Mouse (Mus musculus) thymus, adult 2 months (tissue): ENCODE measurements around the gene Ptn.

Experiments
- CTCF ChIP-seq: fragments of 200-500 bp; IDR thresholded peaks from 2 replicates; pipeline ENCODE4 v1.5.1; 2012; ENCODE audit warnings: mild to moderate bottlenecking, control low read depth, low read length, moderate library complexity, borderline replicate concordance; ENCODE audit not compliant: control insufficient read depth, poor library complexity, insufficient read depth; ENCODE audit errors: extremely low read depth
- POLR2A ChIP-seq: fragments of 200-500 bp; IDR thresholded peaks from 2 replicates; pipeline ENCODE4 v1.6.1; 2012; ENCODE audit warnings: mild to moderate bottlenecking, low read length, control low read depth, moderate library complexity; ENCODE audit not compliant: control insufficient read depth, poor library complexity, insufficient read depth; ENCODE audit errors: extremely low read depth

GRCm38 (mm10) chr6:36789261-36789660, 20.8 kb downstream of the Ptn start:
- no peak for TF ChIP-seq POLR2A
- no peak for TF ChIP-seq CTCF
